Mouse (Mus musculus) hindbrain, embryonic 12.5 days (tissue): ENCODE measurements at regions not wholly inside any gene's neighbourhood (a gene's known extent, or its start where the extent isn't known, plus 50 kb on each side); places are given as distances from the start of the nearest gene placed in this dataset.

Experiments used
- ATAC-seq: fragments of 200-750 bp; cut with Nextera tagmentation; 2 replicates; pipeline ENCODE4 v1.8.0; 2017; ENCODE audit warnings: moderate TSS enrichment; ENCODE audit not compliant: low FRiP score
- H3K27ac ChIP-seq: fragments of 300-500 bp; sonication (generic); 2 replicates; pipeline ENCODE4 v1.5.1; 2016; ENCODE audit warnings: mild to moderate bottlenecking
- H3K27me3 ChIP-seq: fragments of 300-500 bp; sonication (generic); 2 replicates; pipeline ENCODE4 v1.6.1; 2016; ENCODE audit warnings: mild to moderate bottlenecking
- H3K36me3 ChIP-seq: fragments of 300-500 bp; sonication (generic); 2 replicates; pipeline ENCODE4 v1.6.1; 2016; ENCODE audit warnings: mild to moderate bottlenecking
- H3K4me1 ChIP-seq: fragments of 300-500 bp; sonication (generic); 2 replicates; pipeline ENCODE4 v1.6.1; 2016
- H3K4me2 ChIP-seq: fragments of 300-500 bp; sonication (generic); replicated peaks from 2 replicates; pipeline ENCODE4 v1.6.1; 2016; ENCODE audit warnings: mild to moderate bottlenecking
- H3K4me3 ChIP-seq: fragments of 300-500 bp; sonication (generic); 2 replicates; pipeline ENCODE4 v1.5.1; 2016; ENCODE audit warnings: mild to moderate bottlenecking
- H3K9ac ChIP-seq: fragments of 300-500 bp; sonication (generic); 2 replicates; pipeline ENCODE4 v1.6.1; 2016; ENCODE audit warnings: mild to moderate bottlenecking, moderate library complexity
- H3K9me3 ChIP-seq: fragments of 300-500 bp; sonication (generic); replicated peaks from 2 replicates; pipeline ENCODE4 v1.6.1; 2016; ENCODE audit warnings: mild to moderate bottlenecking
- WGBS: fragments of 180-500 bp; shearing (Covaris S2); methylation state at CpG from one replicate; pipeline ENCODE4 v1.1.7; 2016; 5-methylcytosine and 5-hydroxymethylcytosine counted together

DNA sequence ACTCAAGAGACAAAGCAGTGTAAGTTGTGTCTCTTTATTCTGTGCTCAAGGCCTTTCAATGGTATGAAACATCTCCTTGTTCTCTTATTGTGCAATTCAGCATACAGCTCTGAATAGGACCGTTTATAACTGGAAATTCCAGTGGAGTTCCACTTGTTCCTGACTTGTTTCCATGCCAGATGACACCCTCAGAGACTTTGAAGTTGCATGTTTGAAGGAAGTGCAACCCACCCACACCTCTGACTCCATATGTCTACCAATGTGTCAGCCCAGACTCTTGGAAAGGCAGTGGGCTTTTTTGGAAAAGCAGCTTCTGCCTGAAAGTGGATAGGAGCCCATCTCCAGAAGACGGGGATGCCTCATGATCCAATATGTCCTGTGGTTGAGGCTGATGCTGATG, 288.1 kb downstream of the Osr1 start:
- Histone ChIP-seq H3K9me3 (no peaks in the 10 kb centered on the region), H3K4me2 (no peak overlapping the region), H3K9ac (no peak overlapping the region), H3K4me1 (no peaks in the 10 kb centered on the region), H3K27me3 (no peaks in the 10 kb centered on the region), H3K27ac (no peak overlapping the region), H3K4me3 (no peak overlapping the region), H3K36me3 (no peaks in the 10 kb centered on the region)
- WGBS = 81% methylated on average over 2 of the region's 2 CpGs
- no peak for ATAC-seq

DNA sequence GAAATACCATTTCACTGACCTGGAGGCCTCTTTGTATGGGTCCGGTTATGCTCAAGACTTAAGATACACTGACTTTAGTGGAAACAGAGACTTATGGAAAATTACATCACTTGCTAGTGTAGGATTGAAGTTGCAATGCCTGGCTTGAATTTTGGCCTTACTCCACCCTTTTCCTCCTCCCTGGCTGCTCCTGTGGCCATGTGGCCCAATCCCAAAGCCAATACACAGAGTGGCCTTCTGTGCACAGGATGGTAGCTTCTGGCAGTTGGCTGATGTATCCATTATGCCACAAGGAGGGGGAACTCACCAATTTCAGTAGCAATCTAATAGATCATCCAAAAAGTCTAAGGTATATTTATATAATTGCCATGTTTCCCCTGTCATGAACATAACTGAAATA, 292.4 kb downstream of the Osr1 start:
- no peaks in the 10 kb centered on the region for H3K36me3 ChIP-seq
- H3K4me1 ChIP-seq = no peaks in the 10 kb centered on the region
- no peak overlapping the region for H3K4me2 ChIP-seq
- no peak for ATAC-seq
- H3K9me3 ChIP-seq = no peaks in the 10 kb centered on the region
- no peaks in the 10 kb centered on the region for H3K27me3 ChIP-seq
- 97% methylated on average over 1 of the region's 1 CpGs for WGBS
- H3K9ac ChIP-seq = no peak overlapping the region
- H3K27ac ChIP-seq = no peak overlapping the region
- H3K4me3 ChIP-seq = no peak overlapping the region

DNA sequence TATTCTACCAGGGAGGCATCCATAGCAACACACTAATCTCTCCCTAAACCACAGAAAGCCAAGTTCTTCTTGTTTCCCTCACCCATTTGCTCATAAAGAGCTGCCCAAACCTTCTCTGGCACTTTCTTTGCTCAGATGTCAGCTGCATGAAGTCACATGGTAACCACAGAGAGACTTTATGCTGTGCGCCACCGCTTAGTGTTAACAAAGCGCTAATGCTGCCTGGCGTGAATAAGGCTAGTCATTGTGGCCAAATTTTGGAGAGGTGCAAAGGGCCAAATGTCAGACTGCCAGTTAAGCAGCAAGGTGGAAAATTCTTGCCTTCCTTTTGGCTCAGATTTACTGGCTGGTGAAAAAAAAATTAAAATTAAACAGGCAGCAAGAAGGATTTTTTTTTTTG, 302.3 kb downstream of the Osr1 start:
- ATAC-seq = no peak
- H3K4me3 ChIP-seq = no peak overlapping the region
- no peak overlapping the region for H3K9ac ChIP-seq
- no peaks in the 10 kb centered on the region for H3K9me3 ChIP-seq
- H3K27ac ChIP-seq = no peak overlapping the region
- no peaks in the 10 kb centered on the region for H3K4me1 ChIP-seq
- 93% methylated on average over 4 of the region's 4 CpGs for WGBS
- H3K27me3 ChIP-seq = no peaks in the 10 kb centered on the region
- no peaks in the 10 kb centered on the region for H3K36me3 ChIP-seq
- no peak overlapping the region for H3K4me2 ChIP-seq

DNA sequence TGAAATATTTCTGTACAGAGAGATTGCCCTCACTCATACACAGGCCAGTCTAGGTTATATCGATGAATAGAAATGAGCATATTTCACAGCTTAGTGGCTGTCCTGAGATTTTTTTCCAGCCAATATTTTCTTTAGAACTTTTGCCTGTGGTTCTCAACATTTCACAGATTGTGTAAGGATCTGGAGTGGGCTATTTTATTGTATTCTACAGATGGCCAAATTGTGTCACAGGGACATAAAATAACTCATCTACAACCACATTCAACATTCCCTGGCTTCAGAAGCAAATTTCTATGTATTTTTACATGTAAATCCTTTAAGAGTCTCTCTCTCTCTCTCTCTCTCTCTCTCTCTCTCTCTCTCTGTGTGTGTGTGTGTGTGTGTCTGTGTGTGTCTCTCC, 303.3 kb downstream of the Osr1 start:
- 98% methylated on average over 1 of the region's 1 CpGs for WGBS
- H3K27ac ChIP-seq = no peak overlapping the region
- ATAC-seq = no peak
- H3K4me3 ChIP-seq = no peak overlapping the region
- no peak overlapping the region for H3K9ac ChIP-seq
- no peaks in the 10 kb centered on the region for H3K9me3 ChIP-seq
- no peaks in the 10 kb centered on the region for H3K27me3 ChIP-seq
- no peaks in the 10 kb centered on the region for H3K4me1 ChIP-seq
- H3K4me2 ChIP-seq = no peak overlapping the region
- no peaks in the 10 kb centered on the region for H3K36me3 ChIP-seq

DNA sequence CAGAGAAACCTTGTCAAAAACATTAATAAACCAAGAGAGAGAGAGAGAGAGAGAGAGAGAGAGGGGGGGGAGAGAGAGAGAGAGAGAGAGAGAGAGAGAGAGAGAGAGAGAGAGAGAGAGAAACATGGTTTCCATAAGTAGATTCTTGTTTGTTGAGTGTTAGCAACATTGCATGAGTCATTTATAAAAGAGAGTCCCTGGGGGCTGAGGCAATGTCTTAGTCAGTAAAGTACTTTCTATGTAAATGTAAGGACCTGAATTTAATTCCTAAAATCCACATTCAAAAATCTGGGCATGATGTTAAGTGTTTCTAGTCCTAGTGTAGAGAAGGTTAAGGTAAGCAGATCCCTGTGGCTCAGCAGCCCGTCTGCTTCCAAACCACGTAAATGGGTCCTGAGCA, 304.9 kb downstream of the Osr1 start:
- Histone ChIP-seq H3K4me3 (no peak overlapping the region), H3K4me1 (no peaks in the 10 kb centered on the region), H3K9me3 (no peaks in the 10 kb centered on the region), H3K27ac (no peak overlapping the region), H3K4me2 (no peak overlapping the region), H3K9ac (no peak overlapping the region), H3K36me3 (no peaks in the 10 kb centered on the region), H3K27me3 (no peaks in the 10 kb centered on the region)
- WGBS = 93% methylated on average over 2 of the region's 2 CpGs
- ATAC-seq = no peak

DNA sequence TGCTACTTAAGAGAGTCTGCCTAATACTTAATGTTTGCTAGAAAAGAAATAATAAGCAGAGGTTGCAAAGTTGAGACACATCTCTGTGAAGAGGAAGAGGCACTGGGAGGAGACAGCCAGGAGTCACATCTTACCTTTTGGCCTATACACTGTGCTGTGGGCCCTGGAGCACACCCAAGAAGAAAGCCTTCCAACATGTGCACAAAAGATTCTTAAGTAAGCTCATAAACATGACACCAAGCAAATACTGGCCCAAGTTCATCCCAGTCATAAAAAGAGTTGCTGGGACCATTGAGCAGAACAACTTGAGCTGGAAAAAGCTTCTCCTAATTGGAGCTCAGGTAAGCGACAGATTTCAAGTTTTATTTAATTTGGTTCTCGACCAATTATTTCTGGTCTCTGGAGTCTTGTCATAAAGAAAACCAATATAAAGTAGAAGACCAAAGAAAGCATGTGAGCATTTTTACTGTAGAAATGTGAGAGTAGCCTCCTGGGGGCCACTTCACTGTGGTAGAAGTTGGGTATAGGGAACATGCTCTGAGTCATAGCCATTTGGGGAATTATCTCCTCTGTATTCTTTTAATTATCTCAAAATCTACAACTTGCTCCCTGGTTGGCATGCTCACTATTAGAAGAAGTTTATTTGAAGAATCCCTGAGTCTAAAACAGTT, 312.2 kb downstream of the Osr1 start:
- no peak overlapping the region for H3K9ac ChIP-seq
- ATAC-seq = no peak
- WGBS = 93% methylated on average over 2 of the region's 2 CpGs
- no peaks in the 10 kb centered on the region for H3K36me3 ChIP-seq
- no peaks in the 10 kb centered on the region for H3K9me3 ChIP-seq
- H3K4me3 ChIP-seq = no peak overlapping the region
- H3K27me3 ChIP-seq = no peaks in the 10 kb centered on the region
- no peaks in the 10 kb centered on the region for H3K4me1 ChIP-seq
- H3K27ac ChIP-seq = no peak overlapping the region
- H3K4me2 ChIP-seq = no peak overlapping the region

DNA sequence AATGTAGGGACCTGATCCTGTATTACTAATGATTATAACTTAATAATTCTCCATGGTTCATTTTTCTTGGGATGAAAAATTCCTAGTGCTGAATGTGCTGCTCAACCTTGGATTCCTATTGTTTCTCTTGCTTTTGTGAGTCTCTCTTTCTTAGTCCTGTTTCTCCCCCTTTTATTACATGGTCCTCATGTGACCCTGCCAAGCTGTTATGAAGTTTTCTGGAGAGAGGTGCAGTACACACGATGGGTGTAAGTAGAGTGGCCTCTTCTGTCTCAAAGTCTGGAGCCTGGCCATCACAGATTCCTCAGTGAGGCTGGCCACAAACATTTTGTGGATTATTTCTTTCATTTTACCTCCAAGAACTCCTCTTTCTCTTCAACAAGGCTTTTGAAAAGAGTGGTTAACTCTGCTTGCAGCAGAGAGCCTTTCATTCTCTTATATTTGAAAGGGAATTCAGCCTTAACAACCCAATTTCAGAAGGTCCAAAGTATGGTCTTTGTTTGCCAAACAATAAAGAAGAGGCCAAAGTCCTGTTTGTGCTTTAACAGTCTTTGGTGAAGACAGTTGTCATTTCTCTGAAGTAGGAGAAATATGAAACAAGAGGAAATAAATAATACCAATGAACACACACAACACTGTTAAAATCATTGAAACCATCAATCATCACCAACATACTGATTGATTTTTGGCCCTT, 313.3 kb downstream of the Osr1 start:
- Histone ChIP-seq H3K4me1 (no peaks in the 10 kb centered on the region), H3K9me3 (no peaks in the 10 kb centered on the region), H3K27ac (no peak overlapping the region), H3K27me3 (no peaks in the 10 kb centered on the region), H3K4me2 (no peak overlapping the region), H3K9ac (no peak overlapping the region), H3K36me3 (no peaks in the 10 kb centered on the region), H3K4me3 (no peak overlapping the region)
- ATAC-seq = no peak
- 53% methylated on average over 1 of the region's 1 CpGs for WGBS

DNA sequence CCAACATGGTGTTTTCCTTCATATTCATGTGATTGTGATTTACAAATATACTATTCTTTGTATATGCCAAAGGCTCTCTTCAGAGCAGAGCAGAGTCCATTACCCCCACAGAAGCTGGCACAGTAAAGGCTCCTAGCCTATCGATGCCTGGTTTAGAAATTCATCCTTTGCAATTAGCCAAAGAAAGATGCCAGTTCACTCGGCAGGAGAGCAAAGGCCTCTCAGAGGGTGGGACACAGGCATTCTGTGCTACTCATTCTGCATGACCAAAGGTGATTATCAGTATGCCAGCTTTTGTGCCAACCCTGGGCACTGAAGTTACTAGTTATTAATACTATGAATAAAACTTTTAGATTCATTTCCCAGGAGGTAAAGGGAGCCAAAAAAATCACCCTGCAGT, 324.6 kb downstream of the Osr1 start:
- no peak overlapping the region for H3K27ac ChIP-seq
- no peaks in the 10 kb centered on the region for H3K27me3 ChIP-seq
- H3K36me3 ChIP-seq = no peaks in the 10 kb centered on the region
- 84% methylated on average over 2 of the region's 2 CpGs for WGBS
- H3K9ac ChIP-seq = no peak overlapping the region
- H3K4me3 ChIP-seq = no peak overlapping the region
- no peaks in the 10 kb centered on the region for H3K4me1 ChIP-seq
- no peak for ATAC-seq
- H3K4me2 ChIP-seq = no peak overlapping the region
- H3K9me3 ChIP-seq = no peaks in the 10 kb centered on the region

DNA sequence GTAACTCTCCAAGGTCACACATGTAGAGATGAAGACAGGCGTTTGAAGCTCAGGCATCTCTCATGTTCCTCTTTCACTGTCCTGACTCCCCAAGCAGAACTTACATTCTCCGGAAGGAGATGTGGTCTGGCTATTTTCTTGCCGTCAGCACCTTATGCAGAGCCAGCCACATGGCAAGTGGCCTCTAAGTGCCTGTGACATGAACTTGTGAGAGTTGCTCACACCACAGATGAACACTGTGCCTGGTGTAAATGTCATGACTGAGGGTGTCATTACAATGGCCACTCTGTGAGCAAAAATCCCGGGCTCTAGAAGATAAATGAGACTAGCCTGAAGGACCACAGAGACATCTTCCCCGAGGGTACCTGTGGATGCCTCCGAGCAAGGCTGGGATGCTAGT, 328.1 kb downstream of the Osr1 start:
- no peaks in the 10 kb centered on the region for H3K4me1 ChIP-seq
- 83% methylated on average over 6 of the region's 6 CpGs for WGBS
- H3K4me3 ChIP-seq = no peak overlapping the region
- H3K27ac ChIP-seq = no peak overlapping the region
- H3K27me3 ChIP-seq = no peaks in the 10 kb centered on the region
- H3K9ac ChIP-seq = no peak overlapping the region
- H3K36me3 ChIP-seq = no peaks in the 10 kb centered on the region
- H3K4me2 ChIP-seq = no peak overlapping the region
- H3K9me3 ChIP-seq = no peaks in the 10 kb centered on the region
- ATAC-seq = no peak

DNA sequence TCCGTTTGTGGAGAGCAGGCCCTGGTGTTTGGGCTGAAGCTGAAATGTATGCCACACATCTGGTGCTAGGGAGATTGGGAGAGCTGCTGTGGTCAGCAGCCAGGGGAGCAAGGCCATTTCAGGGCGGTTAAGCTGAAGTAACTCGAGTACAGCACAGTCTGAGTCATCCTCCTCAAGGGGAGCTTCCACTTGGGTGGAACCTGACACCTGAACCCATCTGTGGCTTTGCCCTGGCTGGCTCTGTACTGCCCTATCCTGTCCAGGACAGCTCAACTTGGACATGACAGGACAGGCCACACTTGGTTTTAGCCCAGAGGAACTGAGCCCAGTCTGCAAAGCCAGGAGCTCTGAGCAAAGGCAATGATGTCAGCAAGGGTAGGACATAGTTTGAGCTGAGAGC, 328.5 kb downstream of the Osr1 start:
- Histone ChIP-seq H3K27ac (no peak overlapping the region), H3K4me2 (no peak overlapping the region), H3K9me3 (no peaks in the 10 kb centered on the region), H3K27me3 (no peaks in the 10 kb centered on the region), H3K4me1 (no peaks in the 10 kb centered on the region), H3K36me3 (no peaks in the 10 kb centered on the region), H3K9ac (no peak overlapping the region), H3K4me3 (no peak overlapping the region)
- no peak for ATAC-seq
- 52% methylated on average over 3 of the region's 3 CpGs for WGBS

DNA sequence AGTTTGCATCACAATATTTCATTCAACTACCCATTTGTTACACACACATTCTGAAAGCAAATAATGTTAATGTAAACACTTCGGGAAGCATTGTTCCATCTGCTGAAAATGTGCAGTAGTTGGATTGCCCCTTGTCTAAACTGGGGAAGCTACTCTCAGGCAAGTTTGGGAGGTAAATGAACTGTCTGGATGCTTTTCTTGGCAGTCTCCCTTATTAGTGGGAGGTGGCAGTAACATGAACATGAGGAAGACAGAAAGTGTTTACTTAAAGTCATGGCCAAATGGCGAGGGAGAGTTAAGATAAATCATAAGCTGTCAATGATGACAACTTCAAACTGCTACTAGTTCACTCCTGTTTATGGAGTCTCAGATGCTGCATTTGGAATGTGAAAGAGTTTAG, 332.0 kb downstream of the Osr1 start:
- H3K4me3 ChIP-seq = no peak overlapping the region
- ATAC-seq = no peak
- no peaks in the 10 kb centered on the region for H3K4me1 ChIP-seq
- no peaks in the 10 kb centered on the region for H3K9me3 ChIP-seq
- WGBS = 83% methylated on average over 2 of the region's 2 CpGs
- H3K27me3 ChIP-seq = no peaks in the 10 kb centered on the region
- no peak overlapping the region for H3K4me2 ChIP-seq
- no peaks in the 10 kb centered on the region for H3K36me3 ChIP-seq
- H3K9ac ChIP-seq = no peak overlapping the region
- no peak overlapping the region for H3K27ac ChIP-seq

DNA sequence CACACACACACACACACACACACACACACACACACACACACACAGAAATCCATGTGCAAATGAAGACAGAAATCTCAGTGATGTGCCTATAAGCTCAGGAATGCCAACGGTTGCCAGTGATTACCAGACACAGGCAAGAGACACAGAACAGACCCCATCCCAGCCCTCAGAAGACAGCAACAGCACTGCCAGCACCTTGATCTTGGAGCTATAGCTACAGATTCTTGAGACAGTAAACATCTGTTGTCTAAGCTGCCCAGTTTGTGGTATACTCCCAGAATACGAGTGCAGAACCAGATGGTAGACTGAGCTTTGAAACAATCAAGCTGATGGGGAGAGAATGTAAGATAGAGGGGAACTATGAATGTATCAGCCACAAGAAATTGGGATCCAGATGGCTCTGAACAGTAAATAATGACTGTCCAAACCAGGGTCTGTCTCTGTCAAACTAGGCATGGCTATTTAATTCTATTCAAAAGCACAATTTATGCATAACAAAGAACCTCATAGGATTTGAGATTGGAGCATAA, 333.9 kb downstream of the Osr1 start:
- H3K4me1 ChIP-seq = no peaks in the 10 kb centered on the region
- no peak overlapping the region for H3K4me3 ChIP-seq
- no peaks in the 10 kb centered on the region for H3K9me3 ChIP-seq
- no peak overlapping the region for H3K4me2 ChIP-seq
- H3K27ac ChIP-seq = no peak overlapping the region
- H3K36me3 ChIP-seq = no peaks in the 10 kb centered on the region
- no peaks in the 10 kb centered on the region for H3K27me3 ChIP-seq
- no peak overlapping the region for H3K9ac ChIP-seq
- 65% methylated on average over 2 of the region's 2 CpGs for WGBS
- peak; percentile 16; the same call in 1 of the 2 replicates for ATAC-seq

DNA sequence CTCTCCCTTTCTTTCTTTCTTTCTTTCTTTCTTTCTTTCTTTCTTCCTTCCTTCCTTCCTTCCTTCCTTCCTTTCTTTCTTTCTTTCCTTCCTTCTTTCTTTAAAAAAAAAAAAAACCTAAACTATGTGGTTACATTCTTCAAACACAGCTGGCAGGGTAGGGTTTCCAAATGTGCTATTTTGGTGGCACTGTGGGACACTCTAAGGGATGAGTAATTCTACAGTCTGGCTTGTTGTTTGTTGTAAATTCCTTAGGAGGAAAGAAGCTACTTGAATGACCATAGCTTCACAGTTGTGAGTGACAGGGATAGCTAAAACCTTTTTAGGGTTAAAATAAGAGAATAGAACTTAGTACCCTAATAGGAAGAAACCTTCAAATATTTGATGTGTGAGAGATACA, 342.4 kb downstream of the Osr1 start:
- no peaks in the 10 kb centered on the region for H3K27me3 ChIP-seq
- no peak overlapping the region for H3K27ac ChIP-seq
- H3K36me3 ChIP-seq = no peaks in the 10 kb centered on the region
- H3K4me2 ChIP-seq = no peak overlapping the region
- no peak for ATAC-seq
- H3K9me3 ChIP-seq = peaks cover 6% of the 10 kb centered on the region; the same call in 1 of the 2 replicates
- no peak overlapping the region for H3K9ac ChIP-seq
- no peak overlapping the region for H3K4me3 ChIP-seq
- H3K4me1 ChIP-seq = no peaks in the 10 kb centered on the region
